Mouse (Mus musculus) heart, embryonic 16.5 days (tissue): ENCODE data around the gene Gpr132. TPM values are rescaled to one million over a fixed set of nuclear protein-coding genes. Genes with fewer than 3 reads are reported as not detected.

Experiments used
- ATAC-seq: fragments of 200-750 bp; cut with Nextera tagmentation; replicated peaks from 2 replicates; pipeline ENCODE4 v1.8.0; 2017; ENCODE audit warnings: moderate number of reproducible peaks; ENCODE audit not compliant: insufficient read depth, low FRiP score; ENCODE audit errors: extremely low read depth
- H3K27ac ChIP-seq: fragments of 300-500 bp; sonication (generic); 2 replicates; pipeline ENCODE4 v1.5.1; 2014; ENCODE audit warnings: mild to moderate bottlenecking, low read length, control low read depth, moderate library complexity
- H3K27me3 ChIP-seq: fragments of 300-500 bp; sonication (generic); 2 replicates; pipeline ENCODE4 v1.6.1; 2014; ENCODE audit warnings: low read length, mixed read lengths; ENCODE audit not compliant: control insufficient read depth, insufficient read depth
- H3K36me3 ChIP-seq: fragments of 300-500 bp; sonication (generic); 2 replicates; pipeline ENCODE4 v1.6.1; 2014; ENCODE audit not compliant: control insufficient read depth, insufficient read depth
- H3K4me1 ChIP-seq: fragments of 300-500 bp; sonication (generic); 2 replicates; pipeline ENCODE4 v1.6.1; 2014; ENCODE audit warnings: low read length, mixed read lengths; ENCODE audit not compliant: control insufficient read depth, insufficient read depth
- H3K4me2 ChIP-seq: fragments of 300-500 bp; sonication (generic); 2 replicates; pipeline ENCODE4 v1.6.1; 2014; ENCODE audit warnings: low read depth, mild to moderate bottlenecking, control low read depth, low read length
- H3K4me3 ChIP-seq: fragments of 300-500 bp; sonication (generic); 2 replicates; pipeline ENCODE4 v1.5.1; 2014; ENCODE audit warnings: mild to moderate bottlenecking, control low read depth, low read length
- H3K9ac ChIP-seq: fragments of 300-500 bp; sonication (generic); 2 replicates; pipeline ENCODE4 v1.6.1; 2014; ENCODE audit warnings: low read length, control low read depth
- H3K9me3 ChIP-seq: fragments of 300-500 bp; sonication (generic); replicated peaks from 2 replicates; pipeline ENCODE4 v1.6.1; 2016; ENCODE audit warnings: low read length; ENCODE audit not compliant: control insufficient read depth
- WGBS: fragments of 180-500 bp; shearing (Covaris S2); extraction: QIAGEN DNeasy Blood & Tissue Kit; methylation state at CpG from one replicate; pipeline ENCODE4 v1.1.7; 2014; 5-methylcytosine and 5-hydroxymethylcytosine counted together
- polyA plus RNA-seq: library from polyadenylated mRNA; unstranded; fragments of >200 nt; fragmentation: Nextera tagmentation; extraction: Ambion mirVana; gene quantifications from 2 replicates; pipeline ENCODE4 v1.2.1, GENCODE M21; 2015

Gene Gpr132
- polyA plus RNA-seq, 1 experiment from 2014 or later: 3.6 TPM

DNA sequence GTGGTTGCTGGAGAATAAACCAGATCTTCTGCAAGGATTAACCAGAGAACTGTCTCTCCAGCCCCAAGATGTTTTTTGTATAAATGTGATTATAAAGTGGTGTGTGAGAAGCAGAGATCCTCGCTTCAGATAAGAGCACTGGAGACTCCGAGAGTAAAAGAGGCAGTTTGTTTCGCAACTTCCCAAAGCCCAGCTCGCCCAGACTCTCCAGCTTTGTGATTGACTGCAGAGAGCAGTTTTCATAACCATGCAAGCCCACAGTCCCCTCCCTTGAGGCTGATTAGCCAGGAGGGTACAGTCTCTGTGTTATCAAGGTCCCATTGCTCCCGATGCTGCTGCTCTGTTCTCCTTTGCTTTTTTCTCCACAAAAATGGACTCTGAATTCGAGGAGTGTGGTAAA is 34.5 kb downstream of the Gpr132 start:
- Histone ChIP-seq H3K4me2 (no peak overlapping the region), H3K27ac (no peak overlapping the region), H3K9ac (no peak overlapping the region), H3K36me3 (0 out of 2 replicates have a peak, but pooled peaks cover 3% of the 10 kb centered on the region), H3K4me1 (peaks cover 6% of the 10 kb centered on the region), H3K9me3 (no peaks in the 10 kb centered on the region), H3K27me3 (no peaks in the 10 kb centered on the region), H3K4me3 (no peak overlapping the region)
- no peak for ATAC-seq
- WGBS: 68% methylated on average over 6 of the region's 6 CpGs

DNA sequence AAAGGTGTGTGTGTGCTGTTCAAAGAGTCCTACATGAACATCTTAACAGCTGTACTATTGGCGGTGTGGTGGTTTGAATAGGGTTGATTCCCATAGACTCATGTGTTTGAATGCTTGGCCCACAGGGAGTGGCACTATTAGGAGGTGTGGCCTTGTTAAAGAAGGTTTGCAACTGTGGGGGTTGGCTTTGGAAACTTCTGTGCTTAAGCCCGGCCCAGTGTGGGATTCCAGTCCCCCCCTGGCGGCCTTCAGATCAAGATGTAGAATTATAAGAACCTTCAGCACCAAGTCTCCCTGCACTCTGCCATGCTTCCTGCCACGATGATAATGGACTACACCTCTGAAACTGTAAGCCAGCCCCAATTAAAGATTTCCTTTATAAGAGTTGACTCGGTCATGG is 35.6 kb downstream of the Gpr132 start:
- Histone ChIP-seq H3K27me3 (no peaks in the 10 kb centered on the region), H3K27ac (no peak overlapping the region), H3K4me2 (no peak overlapping the region), H3K4me1 (peaks cover 14% of the 10 kb centered on the region), H3K9me3 (no peaks in the 10 kb centered on the region), H3K36me3 (peaks cover 5% of the 10 kb centered on the region; the same call in 1 of the 2 replicates), H3K9ac (no peak overlapping the region), H3K4me3 (no peak overlapping the region)
- ATAC-seq: no peak
- 88% methylated on average over 5 of the region's 5 CpGs for WGBS

DNA sequence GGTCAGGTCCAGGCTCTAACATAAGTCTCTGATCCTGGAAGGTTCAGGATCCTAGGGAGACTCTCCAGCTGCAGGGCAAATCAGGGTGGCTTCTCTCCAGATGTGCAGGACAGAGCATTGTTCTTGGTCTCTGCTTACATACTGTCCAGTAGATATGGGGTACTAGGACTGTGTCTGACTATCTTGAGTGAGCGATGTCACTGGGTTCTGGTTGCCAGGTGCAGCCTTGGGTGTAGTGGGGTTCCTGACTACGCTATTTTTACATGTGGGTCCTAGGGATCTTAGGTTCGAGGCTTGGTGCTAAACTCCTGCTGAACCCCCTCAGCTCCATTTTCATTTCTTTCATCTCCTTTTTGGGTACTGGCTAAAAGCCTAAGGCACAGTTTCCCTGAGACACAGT is 37.5 kb downstream of the Gpr132 start:
- peak overlapping the region; percentile 73 for H3K4me2 ChIP-seq
- H3K9ac ChIP-seq: peak overlapping the region; percentile 80
- H3K36me3 ChIP-seq: peaks cover 9% of the 10 kb centered on the region
- no peak overlapping the region for H3K27ac ChIP-seq
- H3K27me3 ChIP-seq: no peaks in the 10 kb centered on the region
- 72% methylated on average over 3 of the region's 3 CpGs for WGBS
- no peaks in the 10 kb centered on the region for H3K9me3 ChIP-seq
- peak overlapping the region; percentile 75 for H3K4me3 ChIP-seq
- no peak for ATAC-seq
- peaks cover 30% of the 10 kb centered on the region for H3K4me1 ChIP-seq

DNA sequence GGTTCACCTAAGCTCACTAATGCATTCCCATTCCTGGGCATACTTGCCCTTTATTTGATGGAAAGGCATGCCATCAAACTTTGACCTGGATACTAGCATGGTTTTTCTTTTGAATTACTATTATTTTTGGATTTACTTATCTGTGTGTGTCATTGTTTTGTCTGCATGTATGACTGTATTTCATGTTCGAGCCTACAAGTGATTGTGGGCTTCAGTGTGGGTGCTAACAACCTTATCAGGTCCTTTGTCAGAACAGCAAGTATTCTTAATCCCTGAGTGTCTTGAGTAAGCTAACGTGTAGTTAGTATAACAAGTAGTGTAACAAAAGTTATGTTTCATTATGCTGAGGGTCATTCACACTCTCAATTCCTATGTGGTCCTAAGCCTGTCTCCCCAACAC is 37.9 kb downstream of the Gpr132 start:
- 7% methylated on average over 2 of the region's 2 CpGs for WGBS
- peak overlapping the region; percentile 75 for H3K4me3 ChIP-seq
- peak overlapping the region; percentile 80 for H3K9ac ChIP-seq
- peaks cover 9% of the 10 kb centered on the region for H3K36me3 ChIP-seq
- peak overlapping the region; percentile 73 for H3K4me2 ChIP-seq
- no peaks in the 10 kb centered on the region for H3K9me3 ChIP-seq
- H3K27ac ChIP-seq: peak overlapping the region; percentile 77
- H3K27me3 ChIP-seq: no peaks in the 10 kb centered on the region
- H3K4me1 ChIP-seq: peaks cover 32% of the 10 kb centered on the region
- ATAC-seq: no peak

DNA sequence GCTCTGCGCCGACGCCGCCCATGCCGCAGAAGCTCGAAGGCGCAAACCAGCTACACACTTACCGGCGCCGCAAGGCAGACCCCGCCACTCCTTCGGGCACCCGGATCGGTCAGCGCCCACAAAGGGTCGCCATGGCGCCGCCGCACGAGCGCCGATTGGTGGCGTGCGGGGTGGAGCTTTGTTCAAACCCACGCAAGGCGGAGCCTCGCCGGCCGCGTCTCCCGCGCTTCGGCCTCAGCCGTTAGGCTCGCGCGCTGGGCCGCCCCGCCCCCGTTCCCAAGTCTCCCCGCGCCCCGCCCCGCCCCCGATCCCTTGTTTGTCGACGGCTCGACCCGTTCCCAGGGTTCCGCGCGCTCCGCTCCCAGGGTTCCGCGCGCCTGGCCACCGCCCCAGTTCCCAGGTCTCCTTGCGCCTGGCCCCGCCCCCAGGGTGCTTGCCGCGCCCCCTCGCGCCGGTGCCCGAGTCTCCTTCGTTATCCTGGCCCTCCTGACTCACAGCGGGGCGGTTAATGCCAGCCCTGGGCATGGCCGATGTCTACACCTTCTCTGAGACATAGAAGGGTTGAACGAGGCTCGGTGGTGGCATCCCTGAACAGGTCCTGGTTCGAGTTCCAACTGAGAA is 38.7 kb downstream of the Gpr132 start, which contains the start of gene Cdca4:
TSS of gene Cdca4 (minus strand) at position 180 of the 621 bp plus-strand sequence.
- H3K4me3 ChIP-seq: peak within 1 kb of the TSS; percentile 87
- under 1% methylated on average over 64 of the region's 72 CpGs for WGBS
- ATAC-seq: peak; percentile 96

GRCm38 (mm10) chr12:112828501-112829243 is 39.4 kb downstream of the Gpr132 start:
- H3K27ac ChIP-seq: peak overlapping the region; percentile 92
- no peaks in the 10 kb centered on the region for H3K27me3 ChIP-seq
- peaks cover 45% of the 10 kb centered on the region for H3K4me1 ChIP-seq
- peak overlapping the region; percentile 87 for H3K4me3 ChIP-seq
- peaks cover 11% of the 10 kb centered on the region for H3K36me3 ChIP-seq
- H3K4me2 ChIP-seq: peak overlapping the region; percentile 72
- WGBS: under 1% methylated on average over 51 of the region's 51 CpGs
- peak overlapping the region; percentile 94 for H3K9ac ChIP-seq
- H3K9me3 ChIP-seq: no peaks in the 10 kb centered on the region
- peak; percentile 85 for ATAC-seq

More for the DNA sequence above, 38.7 kb downstream of the Gpr132 start, which contains the start of gene Cdca4:
- Histone ChIP-seq H3K27me3 (no peaks in the 10 kb centered on the region), H3K9me3 (no peaks in the 10 kb centered on the region), H3K27ac (peak within 1 kb of the TSS; percentile 92), H3K9ac (peak within 1 kb of the TSS; percentile 94), H3K4me2 (peak within 1 kb of the TSS; percentile 73), H3K36me3 (peaks cover 11% of the 10 kb centered on the region), H3K4me1 (peaks cover 38% of the 10 kb centered on the region)

DNA sequence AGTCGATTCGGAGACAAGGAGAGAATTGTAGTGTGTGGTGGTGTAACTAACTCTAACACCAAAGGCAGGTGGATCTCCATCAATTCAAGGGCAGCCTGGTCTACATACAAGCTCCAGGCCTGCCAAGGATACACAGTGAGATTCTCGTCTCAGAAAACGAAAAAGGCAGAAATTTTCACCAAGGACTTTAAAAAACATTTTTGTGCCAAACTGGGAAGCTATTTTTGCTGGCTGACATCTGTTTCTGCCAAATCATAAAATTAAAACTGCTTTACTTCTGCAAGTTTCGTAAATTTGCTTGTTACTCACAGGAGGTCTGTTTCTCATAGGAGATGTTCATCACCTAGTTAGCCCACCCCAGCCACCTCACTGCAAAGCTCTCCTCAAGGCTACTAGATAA is 42.1 kb downstream of the Gpr132 start:
- Histone ChIP-seq H3K27me3 (no peaks in the 10 kb centered on the region), H3K4me2 (no peak overlapping the region), H3K27ac (no peak overlapping the region), H3K9me3 (no peaks in the 10 kb centered on the region), H3K36me3 (peaks cover 12% of the 10 kb centered on the region), H3K4me1 (peaks cover 69% of the 10 kb centered on the region), H3K4me3 (no peak overlapping the region), H3K9ac (peak overlapping the region; percentile 49; the same call in 1 of the 2 replicates)
- 72% methylated on average over 5 of the region's 5 CpGs for WGBS
- no peak for ATAC-seq

GRCm38 (mm10) chr12:112823221-112823620 is 44.8 kb downstream of the Gpr132 start:
- Histone ChIP-seq H3K4me1 (peaks cover 63% of the 10 kb centered on the region), H3K9ac (peak overlapping the region; percentile 42; the same call in 1 of the 2 replicates), H3K36me3 (peaks cover 33% of the 10 kb centered on the region), H3K27me3 (no peaks in the 10 kb centered on the region), H3K4me3 (no peak overlapping the region), H3K27ac (peak overlapping the region; percentile 57), H3K4me2 (peak overlapping the region; percentile 25), H3K9me3 (no peaks in the 10 kb centered on the region)
- 52% methylated on average over 4 of the region's 4 CpGs for WGBS
- ATAC-seq: no peak

- no peak overlapping the region for H3K9ac ChIP-seq
- H3K27ac ChIP-seq: peak overlapping the region; percentile 57
- no peak for ATAC-seq
- no peaks in the 10 kb centered on the region for H3K9me3 ChIP-seq
- no peak overlapping the region for H3K4me2 ChIP-seq
- H3K27me3 ChIP-seq: no peaks in the 10 kb centered on the region
- 56% methylated on average over 2 of the region's 2 CpGs for WGBS
- H3K4me3 ChIP-seq: no peak overlapping the region
- peaks cover 58% of the 10 kb centered on the region for H3K4me1 ChIP-seq
- peaks cover 33% of the 10 kb centered on the region for H3K36me3 ChIP-seq
Measured at GRCm38 (mm10) chr12:112822676-112823075, 45.4 kb downstream of the Gpr132 start.
